Mouse (Mus musculus): ENCODE measurements around the gene Lin7a.
"Not testable (repeated sequence)": the region's sequence is repeated elsewhere in the genome, so short reads cannot be mapped to it uniquely, and the experiment has no call there.

Gene Lin7a

DNA sequence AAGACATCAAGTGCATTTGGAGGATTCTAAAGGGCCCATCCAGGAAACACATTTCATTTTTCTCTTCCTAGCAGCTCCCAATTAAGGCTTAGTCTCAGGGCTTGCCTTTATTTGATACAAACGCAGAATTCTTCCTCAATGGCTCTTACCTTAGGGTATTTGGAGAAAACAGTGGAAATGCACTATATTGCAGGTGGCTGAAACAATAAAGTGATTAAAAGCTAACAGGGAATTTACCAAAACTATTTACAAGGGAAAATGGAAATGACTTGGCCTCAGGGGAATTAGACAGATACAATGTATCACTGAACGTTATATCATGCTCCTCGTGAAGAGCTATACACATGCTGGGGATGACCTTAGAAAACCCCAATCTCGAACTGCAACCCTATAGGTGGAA, 35.3 kb upstream of the Lin7a start:
- in situ Hi-C loops (cut with MboI; ENCODE audit: unreplicated experiment in 2 of 2): no loop called here

DNA sequence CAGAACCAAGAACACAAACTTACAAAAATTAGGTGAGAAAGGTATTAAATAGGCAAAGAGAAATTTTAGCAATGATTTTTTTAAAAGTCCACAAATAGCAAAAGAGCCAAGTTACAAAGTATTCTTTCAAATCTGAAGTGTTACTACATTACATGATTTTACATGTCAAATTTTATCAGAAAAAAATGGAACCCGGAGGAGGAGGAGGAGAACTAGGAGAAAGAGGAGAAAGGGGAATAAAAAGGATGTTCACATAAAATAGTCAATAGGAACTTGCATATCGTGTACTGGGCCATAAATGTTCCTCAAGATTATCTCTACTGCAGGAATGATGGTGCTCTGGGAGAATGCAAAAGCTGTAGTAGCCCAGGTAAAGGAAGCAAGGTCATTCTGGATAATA, 34.4 kb upstream of the Lin7a start:
- in situ Hi-C loops (cut with MboI; ENCODE audit: unreplicated experiment in 2 of 2): no loop called here

DNA sequence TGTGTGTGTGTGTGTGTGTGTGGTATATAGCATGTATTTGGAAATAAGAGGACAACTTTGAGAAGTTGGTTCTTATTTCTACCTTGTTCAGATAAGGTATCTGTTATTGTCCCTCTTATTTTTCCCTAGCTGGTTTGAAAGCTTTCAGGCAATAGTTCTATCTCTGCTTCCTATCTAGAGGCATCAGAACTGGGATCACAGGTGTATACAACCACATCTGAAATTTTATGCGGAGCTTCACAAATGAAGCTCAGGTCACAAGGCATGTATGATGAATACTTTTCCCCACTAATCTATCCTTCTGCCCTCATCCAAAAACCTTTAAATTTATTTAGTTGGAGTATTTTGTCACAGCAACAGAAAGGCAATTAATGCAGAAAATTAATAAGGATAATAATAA, 33.8 kb upstream of the Lin7a start:
- in situ Hi-C loops (cut with MboI; ENCODE audit: unreplicated experiment in 2 of 2): no loop called here

GRCm38 (mm10) chr10:107238151-107238860, 33.2 kb upstream of the Lin7a start:
- in situ Hi-C loops (cut with MboI; ENCODE audit: unreplicated experiment in 2 of 2): no loop called here

- in situ Hi-C loops (cut with MboI; ENCODE audit: unreplicated experiment in 2 of 2): no loop called here
Observed at GRCm38 (mm10) chr10:107238861-107239435, 32.5 kb upstream of the Lin7a start.

- in situ Hi-C loops (cut with MboI; ENCODE audit: unreplicated experiment in 2 of 2): no loop called here
Observed at GRCm38 (mm10) chr10:107239651-107240330, 31.7 kb upstream of the Lin7a start.

DNA sequence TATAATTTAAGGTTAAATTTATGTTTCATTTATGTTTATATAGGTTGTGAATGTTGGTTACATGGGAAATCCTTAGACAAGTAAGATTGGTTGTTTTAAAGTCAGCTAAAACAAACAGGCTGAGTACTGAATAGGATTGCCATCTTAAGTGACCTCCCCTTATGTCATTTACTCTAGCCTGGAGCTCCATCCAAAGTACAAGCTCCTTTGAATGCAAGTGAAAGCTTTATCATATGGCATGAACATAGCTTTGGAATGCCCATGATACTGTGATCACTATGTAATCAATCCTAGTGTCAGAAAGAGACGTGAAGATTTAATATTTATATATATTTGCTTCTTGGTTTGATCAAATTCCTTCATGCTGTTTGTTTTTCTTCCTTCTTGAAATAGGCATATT, 31.0 kb upstream of the Lin7a start:
- in situ Hi-C loops (cut with MboI; ENCODE audit: unreplicated experiment in 2 of 2): no loop called here

GRCm38 (mm10) chr10:107240986-107241385, 30.5 kb upstream of the Lin7a start:
- in situ Hi-C loops (cut with MboI; ENCODE audit: unreplicated experiment in 2 of 2): no loop called here

GRCm38 (mm10) chr10:107241406-107241805, 30.1 kb upstream of the Lin7a start:
- in situ Hi-C loops (cut with MboI; ENCODE audit: unreplicated experiment in 2 of 2): no loop called here

DNA sequence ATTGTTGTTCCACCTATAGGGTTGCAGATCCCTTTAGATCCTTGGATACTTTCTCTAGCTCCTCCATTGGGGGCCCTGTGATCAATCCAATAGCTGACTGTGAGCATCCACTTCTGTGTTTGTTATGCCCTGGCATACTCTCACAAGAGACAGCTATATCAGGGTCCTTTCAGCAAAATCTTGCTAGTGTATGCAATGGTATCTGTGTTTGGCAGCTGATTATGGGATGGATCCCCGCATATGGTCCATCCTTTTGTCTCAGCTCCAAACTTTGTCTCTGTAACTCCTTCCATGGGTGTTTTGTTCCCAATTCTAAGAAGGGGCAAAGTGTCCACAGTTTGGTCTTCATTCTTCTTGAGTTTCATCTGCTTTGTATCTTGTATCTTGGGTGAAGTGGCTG, 29.5 kb upstream of the Lin7a start:
- in situ Hi-C loops (cut with MboI; ENCODE audit: unreplicated experiment in 2 of 2): not testable (repeated sequence)

GRCm38 (mm10) chr10:107242696-107243400, 28.6 kb upstream of the Lin7a start:
- in situ Hi-C loops (cut with MboI; ENCODE audit: unreplicated experiment in 2 of 2): no loop called here

DNA sequence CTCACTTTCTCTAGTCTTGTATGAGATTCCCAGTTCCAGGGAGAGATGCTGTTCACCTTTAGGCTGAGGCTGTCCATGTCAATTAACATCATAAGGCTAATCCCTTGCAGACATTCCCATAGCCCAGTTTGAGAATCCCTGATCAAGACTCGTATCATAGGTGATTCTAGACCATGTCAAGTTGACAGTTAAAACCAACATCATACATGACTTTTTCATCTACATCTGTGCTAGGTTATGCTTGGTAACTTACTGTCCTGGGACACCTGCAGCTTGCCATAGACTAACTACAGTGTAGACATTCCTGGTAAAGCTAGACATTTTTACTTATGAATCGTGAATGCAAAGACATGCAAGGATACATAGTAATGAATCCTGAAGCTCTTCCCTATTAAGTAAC, 27.3 kb upstream of the Lin7a start:
- in situ Hi-C loops (cut with MboI; ENCODE audit: unreplicated experiment in 2 of 2): no loop called here

DNA sequence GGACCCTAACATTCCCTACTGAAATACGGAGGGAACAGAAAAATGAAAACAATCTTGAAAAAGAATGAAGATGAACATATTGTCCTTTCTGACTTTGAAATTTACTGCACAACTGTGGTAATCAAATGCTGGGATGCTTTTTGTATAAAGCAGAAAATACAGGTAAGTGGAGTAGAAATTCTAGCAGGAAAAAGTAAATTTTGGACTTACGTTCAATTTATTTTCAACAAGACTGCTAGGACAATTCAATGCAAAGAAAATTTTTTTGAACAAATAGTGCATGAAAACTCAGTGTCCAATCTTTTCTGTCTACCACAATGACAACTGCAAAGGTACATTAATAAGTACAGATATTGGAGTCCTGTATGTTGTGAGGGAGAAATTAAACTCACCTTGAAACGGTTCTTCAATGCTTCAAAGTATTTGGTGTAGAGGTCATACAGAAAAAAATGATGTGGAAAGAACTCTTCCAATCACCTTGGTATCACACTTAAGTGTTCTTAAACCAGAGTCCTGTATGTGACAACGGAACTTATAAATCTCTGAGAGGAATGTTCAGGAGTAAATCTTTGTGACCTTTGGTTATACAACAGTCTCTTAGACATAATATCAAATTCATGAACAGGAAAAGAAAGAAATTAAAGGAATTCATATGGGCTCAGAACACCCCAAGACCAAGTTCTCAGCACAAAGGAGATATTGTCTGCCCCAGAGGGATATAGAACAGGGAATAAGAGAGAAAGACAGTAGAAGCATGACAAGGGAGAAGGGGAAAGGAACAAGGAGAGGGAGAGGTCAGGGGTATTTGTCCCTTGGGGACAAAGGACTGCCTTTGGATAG, 26.6 kb upstream of the Lin7a start:
- in situ Hi-C loops (cut with MboI; ENCODE audit: unreplicated experiment in 2 of 2): no loop called here

GRCm38 (mm10) chr10:107245531-107245840, 26.0 kb upstream of the Lin7a start:
- in situ Hi-C loops (cut with MboI; ENCODE audit: unreplicated experiment in 2 of 2): no loop called here

DNA sequence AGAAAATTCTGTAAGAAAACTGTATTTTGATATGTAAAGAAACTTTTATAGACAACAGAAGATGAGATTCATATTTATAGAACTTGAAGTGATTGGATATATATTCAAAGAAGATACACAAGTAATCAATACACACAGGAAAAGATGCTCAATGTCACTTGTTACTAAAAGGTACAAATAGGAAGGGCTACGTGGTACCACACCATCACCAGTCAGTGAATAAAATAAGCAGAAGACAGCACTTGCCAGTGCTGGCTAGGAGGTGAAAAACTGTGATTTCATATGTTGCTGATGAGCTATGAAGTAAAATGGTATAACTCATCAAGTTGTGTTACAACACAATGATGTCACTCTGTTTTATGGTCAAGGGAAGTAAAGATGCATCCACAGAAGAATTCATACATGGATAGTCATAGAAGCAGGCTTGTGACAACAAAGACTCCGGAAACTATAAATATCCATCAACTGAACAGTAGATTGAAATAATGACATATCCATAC, 25.5 kb upstream of the Lin7a start:
- in situ Hi-C loops (cut with MboI; ENCODE audit: unreplicated experiment in 2 of 2): no loop called here

GRCm38 (mm10) chr10:107247001-107247670, 24.4 kb upstream of the Lin7a start:
- in situ Hi-C loops (cut with MboI; ENCODE audit: unreplicated experiment in 2 of 2): no loop called here

DNA sequence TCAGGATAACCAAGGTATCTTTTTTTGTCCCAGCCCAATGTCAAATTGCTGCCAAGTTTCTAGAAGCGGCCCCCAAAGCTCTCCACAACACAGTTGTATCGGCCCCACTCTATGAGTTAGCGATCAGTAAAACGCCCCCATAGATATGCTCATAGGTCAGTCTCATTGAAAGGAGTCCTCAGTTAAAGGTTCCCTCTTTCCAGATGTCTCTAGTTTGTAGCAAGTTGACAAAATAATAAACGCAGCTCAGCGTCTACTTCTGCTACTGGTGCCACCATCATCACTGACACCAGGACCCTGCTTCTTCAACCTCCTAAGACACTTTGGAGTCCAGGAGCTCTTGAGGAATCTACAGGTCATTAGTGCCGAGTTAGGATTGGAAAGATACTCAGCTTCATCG, 23.0 kb upstream of the Lin7a start:
- in situ Hi-C loops (cut with MboI; ENCODE audit: unreplicated experiment in 2 of 2): no loop called here

- in situ Hi-C loops (cut with MboI; ENCODE audit: unreplicated experiment in 2 of 2): no loop called here
Observed at GRCm38 (mm10) chr10:107249056-107249455, 22.4 kb upstream of the Lin7a start.

DNA sequence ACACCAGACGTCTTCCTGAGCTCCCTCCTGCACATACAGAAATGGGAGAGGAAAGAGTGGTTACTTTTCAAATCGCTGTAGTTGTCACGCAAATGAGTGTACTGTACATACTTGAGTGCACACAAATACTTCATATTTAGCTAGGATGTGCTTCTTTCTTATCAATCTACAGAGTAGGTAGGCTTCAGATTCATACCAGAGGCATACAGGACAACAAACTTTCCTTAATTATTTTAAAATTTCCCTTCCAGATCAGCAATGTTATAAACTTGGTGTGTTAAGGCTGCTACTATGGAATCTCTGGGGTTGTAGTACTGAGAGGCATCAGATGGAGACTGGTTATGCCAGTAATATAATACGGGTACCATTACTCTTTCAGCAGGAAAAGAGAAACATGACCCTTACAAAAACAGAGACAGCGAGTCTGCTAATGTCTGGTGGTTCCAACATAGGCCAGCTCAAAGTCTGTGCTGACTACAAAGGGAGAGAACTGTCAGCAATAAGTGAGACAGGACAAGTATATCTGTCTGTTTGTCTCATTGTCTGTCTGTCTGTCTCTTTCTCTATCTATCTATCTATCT, 21.8 kb upstream of the Lin7a start:
- in situ Hi-C loops (cut with MboI; ENCODE audit: unreplicated experiment in 2 of 2): no loop called here

Measured in v-Abl transformed pro-B cells (cell line).